Mouse (Mus musculus) stomach, postnatal 0 days (tissue): ENCODE data around the gene Phactr1. TPM values are rescaled to one million over a fixed set of nuclear protein-coding genes. Genes with fewer than 3 reads are reported as not detected.

ENCODE experiments used
- ATAC-seq: fragments of 200-750 bp; cut with Nextera tagmentation; 2 replicates; pipeline ENCODE4 v1.8.0; 2017; ENCODE audit not compliant: low FRiP score, low TSS enrichment
- DNase-seq: peaks from one replicate; pipeline ENCODE4 v3.0.0-alpha.2; 2016; ENCODE audit warnings: low spot score
- H3K27ac ChIP-seq: fragments of 300-500 bp; sonication (generic); replicated peaks from 2 replicates; pipeline ENCODE4 v1.5.1; 2014; ENCODE audit warnings: mild to moderate bottlenecking, control low read depth
- H3K27me3 ChIP-seq: fragments of 300-500 bp; sonication (generic); 2 replicates; pipeline ENCODE4 v1.6.1; 2014; ENCODE audit warnings: low read length; ENCODE audit not compliant: control insufficient read depth, insufficient read depth
- H3K36me3 ChIP-seq: fragments of 300-500 bp; sonication (generic); 2 replicates; pipeline ENCODE4 v1.6.1; 2014; ENCODE audit warnings: low read length, mixed read lengths; ENCODE audit not compliant: control insufficient read depth, insufficient read depth
- H3K4me1 ChIP-seq: fragments of 300-500 bp; sonication (generic); replicated peaks from 2 replicates; pipeline ENCODE4 v1.6.1; 2014; ENCODE audit warnings: antibody characterized with exemption; ENCODE audit not compliant: control insufficient read depth, insufficient read depth
- H3K4me2 ChIP-seq: fragments of 300-500 bp; sonication (generic); replicated peaks from 2 replicates; pipeline ENCODE4 v1.6.1; 2014; ENCODE audit warnings: low read depth, mild to moderate bottlenecking, control low read depth, moderate library complexity
- H3K4me3 ChIP-seq: fragments of 300-500 bp; sonication (generic); 2 replicates; pipeline ENCODE4 v1.5.1; 2014; ENCODE audit warnings: low read depth, low read length, control low read depth
- H3K9ac ChIP-seq: fragments of 300-500 bp; sonication (generic); 2 replicates; pipeline ENCODE4 v1.6.1; 2014; ENCODE audit warnings: mild to moderate bottlenecking, low read length, control low read depth, mixed read lengths
- H3K9me3 ChIP-seq: fragments of 300-500 bp; sonication (generic); 2 replicates; pipeline ENCODE4 v1.6.1; 2016; ENCODE audit warnings: low read length; ENCODE audit not compliant: control insufficient read depth
- CTCF ChIP-seq: IDR thresholded peaks from 2 replicates; pipeline ENCODE4 v1.5.1; 2016; ENCODE audit warnings: antibody characterized with exemption, low read depth, mild to moderate bottlenecking, moderate library complexity
- EP300 ChIP-seq: optimal IDR thresholded peaks from 2 replicates; pipeline ENCODE3; 2016; ENCODE audit warnings: antibody characterized with exemption
- WGBS: fragments of 180-500 bp; shearing (Covaris S2); extraction: QIAGEN DNeasy Blood & Tissue Kit; methylation state at CpG from one replicate; pipeline ENCODE4 v1.1.7; 2014; 5-methylcytosine and 5-hydroxymethylcytosine counted together
- polyA plus RNA-seq: library from polyadenylated mRNA; unstranded; fragments of >200 nt; fragmentation: Nextera tagmentation; extraction: Ambion mirVana; gene quantifications from 2 replicates; pipeline ENCODE4 v1.2.1, GENCODE M21; 2015

Phactr1 gene
- polyA plus RNA-seq, 1 experiment from 2014 or later, result 5.6 TPM

- no peaks in the 10 kb centered on the region for H3K27me3 ChIP-seq
- H3K9ac ChIP-seq, result no peak overlapping the region
- no peak overlapping the region for H3K4me2 ChIP-seq
- H3K4me1 ChIP-seq, result no peaks in the 10 kb centered on the region
- no peak for TF ChIP-seq CTCF
- TF ChIP-seq EP300, result no peak
- DNase-seq (no peak), ATAC-seq (no peak)
- H3K4me3 ChIP-seq, result no peak overlapping the region
- H3K27ac ChIP-seq, result no peak overlapping the region
- 86% methylated on average over 7 of the region's 7 CpGs for WGBS
- H3K9me3 ChIP-seq, result no peaks in the 10 kb centered on the region
- H3K36me3 ChIP-seq, result no peaks in the 10 kb centered on the region
These were observed 496.9 kb downstream of the Phactr1 start for GRCm38 (mm10) chr13:43177317-43177716.

GRCm38 (mm10) chr13:43181104-43181503, 500.7 kb downstream of the Phactr1 start:
- Histone ChIP-seq H3K9me3 (no peaks in the 10 kb centered on the region), H3K36me3 (no peaks in the 10 kb centered on the region), H3K27me3 (no peaks in the 10 kb centered on the region), H3K9ac (no peak overlapping the region), H3K4me2 (no peak overlapping the region), H3K4me3 (no peak overlapping the region), H3K27ac (no peak overlapping the region), H3K4me1 (no peaks in the 10 kb centered on the region)
- DNase-seq (peak; percentile 57), ATAC-seq (no peak)
- no peak for TF ChIP-seq EP300
- TF ChIP-seq CTCF, result no peak
- WGBS, result 64% methylated on average over 7 of the region's 7 CpGs

GRCm38 (mm10) chr13:43182465-43183201, 502.2 kb downstream of the Phactr1 start:
- H3K9ac ChIP-seq, result no peak overlapping the region
- H3K4me3 ChIP-seq, result peak overlapping the region; percentile 19; the same call in 1 of the 2 replicates
- no peaks in the 10 kb centered on the region for H3K36me3 ChIP-seq
- peak; percentile 78 for DNase-seq
- no peaks in the 10 kb centered on the region for H3K27me3 ChIP-seq
- H3K27ac ChIP-seq, result no peak overlapping the region
- H3K4me1 ChIP-seq, result no peaks in the 10 kb centered on the region
- ATAC-seq, result no peak
- peak; percentile 94 for TF ChIP-seq CTCF
- no peak for TF ChIP-seq EP300
- H3K4me2 ChIP-seq, result peak overlapping the region; percentile 44
- 15% methylated on average over 14 of the region's 14 CpGs for WGBS
- no peaks in the 10 kb centered on the region for H3K9me3 ChIP-seq

GRCm38 (mm10) chr13:43183248-43184055, 503.0 kb downstream of the Phactr1 start:
- DNase-seq (no peak), ATAC-seq (no peak)
- TF ChIP-seq EP300 (no peak), CTCF (no peak)
- no peaks in the 10 kb centered on the region for H3K4me1 ChIP-seq
- peak overlapping the region; percentile 19; the same call in 1 of the 2 replicates for H3K4me3 ChIP-seq
- H3K9ac ChIP-seq, result no peak overlapping the region; the same call in 1 of the 2 replicates
- H3K36me3 ChIP-seq, result no peaks in the 10 kb centered on the region
- WGBS, result 48% methylated on average over 8 of the region's 8 CpGs
- no peaks in the 10 kb centered on the region for H3K27me3 ChIP-seq
- H3K27ac ChIP-seq, result no peak overlapping the region
- H3K9me3 ChIP-seq, result no peaks in the 10 kb centered on the region
- H3K4me2 ChIP-seq, result peak overlapping the region; percentile 44

- no peaks in the 10 kb centered on the region for H3K36me3 ChIP-seq
- H3K27ac ChIP-seq, result no peak overlapping the region
- no peaks in the 10 kb centered on the region for H3K9me3 ChIP-seq
These were observed 507.3 kb downstream of the Phactr1 start for GRCm38 (mm10) chr13:43187736-43188135.

More at GRCm38 (mm10) chr13:43187736-43188135, 507.3 kb downstream of the Phactr1 start:
- no peak overlapping the region for H3K4me2 ChIP-seq
- no peak overlapping the region for H3K9ac ChIP-seq
- H3K4me1 ChIP-seq, result peaks cover 3% of the 10 kb centered on the region; the same call in 1 of the 2 replicates
- 89% methylated on average over 4 of the region's 4 CpGs for WGBS
- no peak overlapping the region for H3K4me3 ChIP-seq
- ATAC-seq, result no peak
- TF ChIP-seq EP300, result no peak
- TF ChIP-seq CTCF, result no peak
- no peaks in the 10 kb centered on the region for H3K27me3 ChIP-seq
- no peak for DNase-seq
